Mouse (Mus musculus): ENCODE measurements around the gene Galnt6. TPM values are rescaled to one million over a fixed set of nuclear protein-coding genes. Genes with fewer than 3 reads are reported as not detected.

Galnt6 gene
- polyA plus RNA-seq, 1 experiment from 2014 or later, result 0.37 TPM

- Histone ChIP-seq H3K27ac (no peak overlapping the region), H3K4me2 (replicated peaks) (no peak overlapping the region), H3K9me3 (no peaks in the 10 kb centered on the region), H3K4me3 (no peak overlapping the region), H3K4me1 (no peaks in the 10 kb centered on the region), H3K27me3 (replicated peaks) (no peaks in the 10 kb centered on the region), H3K36me3 (no peaks in the 10 kb centered on the region), H3K9ac (no peak overlapping the region)
- WGBS, result 78% methylated on average over 9 of the region's 9 CpGs
- ATAC-seq (ENCODE audit: low FRiP score, low read depth), result no peak
Measured at GRCm38 (mm10) chr15:100715399-100715993, 13.7 kb downstream of the Galnt6 start.

GRCm38 (mm10) chr15:100714470-100714869 is 14.7 kb downstream of the Galnt6 start:
- H3K27ac ChIP-seq, result no peak overlapping the region
- H3K4me3 ChIP-seq, result no peak overlapping the region
- H3K9ac ChIP-seq, result no peak overlapping the region
- 90% methylated on average over 8 of the region's 8 CpGs for WGBS
- H3K27me3 ChIP-seq (replicated peaks), result no peaks in the 10 kb centered on the region
- H3K36me3 ChIP-seq, result no peaks in the 10 kb centered on the region
- H3K4me1 ChIP-seq, result no peaks in the 10 kb centered on the region
- no peak overlapping the region for H3K4me2 ChIP-seq (replicated peaks)
- ATAC-seq (ENCODE audit: low FRiP score, low read depth), result no peak
- no peaks in the 10 kb centered on the region for H3K9me3 ChIP-seq

- Histone ChIP-seq H3K36me3 (no peaks in the 10 kb centered on the region), H3K9me3 (no peaks in the 10 kb centered on the region), H3K9ac (no peak overlapping the region), H3K4me1 (no peaks in the 10 kb centered on the region), H3K27me3 (replicated peaks) (no peaks in the 10 kb centered on the region), H3K4me2 (replicated peaks) (no peak overlapping the region), H3K27ac (no peak overlapping the region), H3K4me3 (no peak overlapping the region)
- no peak for ATAC-seq (ENCODE audit: low FRiP score, low read depth)
- WGBS, result 61% methylated on average over 6 of the region's 6 CpGs
Measured at GRCm38 (mm10) chr15:100710838-100711237, 18.3 kb downstream of the Galnt6 start.

GRCm38 (mm10) chr15:100708433-100709078 is 20.6 kb downstream of the Galnt6 start:
- no peak for ATAC-seq (ENCODE audit: low FRiP score, low read depth)
- no peak overlapping the region for H3K4me2 ChIP-seq (replicated peaks)
- 89% methylated on average over 8 of the region's 8 CpGs for WGBS

GRCm38 (mm10) chr15:100706226-100706625 is 22.9 kb downstream of the Galnt6 start:
- Histone ChIP-seq H3K27me3 (replicated peaks) (peaks cover 12% of the 10 kb centered on the region; the same call in 1 of the 2 replicates), H3K4me2 (replicated peaks) (no peak overlapping the region), H3K27ac (no peak overlapping the region), H3K36me3 (no peaks in the 10 kb centered on the region), H3K9ac (no peak overlapping the region), H3K9me3 (no peaks in the 10 kb centered on the region), H3K4me3 (no peak overlapping the region), H3K4me1 (peaks cover 6% of the 10 kb centered on the region; the same call in 1 of the 2 replicates)
- no peak for ATAC-seq (ENCODE audit: low FRiP score, low read depth)
- 68% methylated on average over 8 of the region's 8 CpGs for WGBS

More at GRCm38 (mm10) chr15:100708433-100709078, 20.6 kb downstream of the Galnt6 start:
- Histone ChIP-seq H3K4me3 (no peak overlapping the region), H3K9me3 (no peaks in the 10 kb centered on the region), H3K36me3 (no peaks in the 10 kb centered on the region), H3K27me3 (replicated peaks) (0 out of 2 replicates have a peak, but pooled peaks cover 4% of the 10 kb centered on the region), H3K27ac (no peak overlapping the region), H3K9ac (no peak overlapping the region), H3K4me1 (peaks cover 6% of the 10 kb centered on the region; the same call in 1 of the 2 replicates)

- no peak overlapping the region for H3K4me2 ChIP-seq (replicated peaks)
- no peak overlapping the region for H3K9ac ChIP-seq
- 100% methylated on average over 1 of the region's 1 CpGs for WGBS
- no peak overlapping the region for H3K4me3 ChIP-seq
- H3K4me1 ChIP-seq, result peaks cover 6% of the 10 kb centered on the region; the same call in 1 of the 2 replicates
- peaks cover 12% of the 10 kb centered on the region; the same call in 1 of the 2 replicates for H3K27me3 ChIP-seq (replicated peaks)
- ATAC-seq (ENCODE audit: low FRiP score, low read depth), result no peak
- no peaks in the 10 kb centered on the region for H3K36me3 ChIP-seq
- H3K27ac ChIP-seq, result no peak overlapping the region
- H3K9me3 ChIP-seq, result no peaks in the 10 kb centered on the region
Measured at GRCm38 (mm10) chr15:100705376-100705775, 23.8 kb downstream of the Galnt6 start.

- no peak overlapping the region for H3K4me3 ChIP-seq
- no peaks in the 10 kb centered on the region for H3K9me3 ChIP-seq
- no peaks in the 10 kb centered on the region for H3K36me3 ChIP-seq
- peaks cover 12% of the 10 kb centered on the region; the same call in 1 of the 2 replicates for H3K27me3 ChIP-seq (replicated peaks)
- WGBS, result 9% methylated on average over 17 of the region's 17 CpGs
- peaks cover 6% of the 10 kb centered on the region; the same call in 1 of the 2 replicates for H3K4me1 ChIP-seq
- ATAC-seq (ENCODE audit: low FRiP score, low read depth), result no peak
- H3K9ac ChIP-seq, result no peak overlapping the region
- H3K27ac ChIP-seq, result no peak overlapping the region
- H3K4me2 ChIP-seq (replicated peaks), result peak overlapping the region; percentile 33; the same call in 1 of the 2 replicates
Measured at GRCm38 (mm10) chr15:100703913-100704312, 25.3 kb downstream of the Galnt6 start.

GRCm38 (mm10) chr15:100701856-100702255 is 27.3 kb downstream of the Galnt6 start:
- Histone ChIP-seq H3K4me1 (peaks cover 6% of the 10 kb centered on the region; the same call in 1 of the 2 replicates), H3K4me2 (replicated peaks) (no peak overlapping the region), H3K27ac (no peak overlapping the region), H3K36me3 (no peaks in the 10 kb centered on the region), H3K4me3 (no peak overlapping the region), H3K9me3 (no peaks in the 10 kb centered on the region), H3K27me3 (replicated peaks) (peaks cover 12% of the 10 kb centered on the region; the same call in 1 of the 2 replicates), H3K9ac (no peak overlapping the region)
- ATAC-seq (ENCODE audit: low FRiP score, low read depth), result no peak
- WGBS, result 67% methylated on average over 6 of the region's 6 CpGs

- Histone ChIP-seq H3K9me3 (no peaks in the 10 kb centered on the region), H3K9ac (no peak overlapping the region), H3K4me3 (no peak overlapping the region), H3K27me3 (replicated peaks) (peaks cover 12% of the 10 kb centered on the region; the same call in 1 of the 2 replicates), H3K4me1 (peaks cover 6% of the 10 kb centered on the region; the same call in 1 of the 2 replicates), H3K4me2 (replicated peaks) (no peak overlapping the region), H3K27ac (no peak overlapping the region), H3K36me3 (no peaks in the 10 kb centered on the region)
- ATAC-seq (ENCODE audit: low FRiP score, low read depth), result no peak
- WGBS, result 76% methylated on average over 10 of the region's 10 CpGs
Measured at GRCm38 (mm10) chr15:100701108-100701507, 28.1 kb downstream of the Galnt6 start.

- ATAC-seq (ENCODE audit: low FRiP score, low read depth), result no peak
Measured at GRCm38 (mm10) chr15:100700424-100700823, 28.8 kb downstream of the Galnt6 start.

GRCm38 (mm10) chr15:100699386-100699785 is 29.8 kb downstream of the Galnt6 start:
- WGBS, result 70% methylated on average over 6 of the region's 6 CpGs
- H3K27me3 ChIP-seq (replicated peaks), result peaks cover 12% of the 10 kb centered on the region; the same call in 1 of the 2 replicates
- ATAC-seq (ENCODE audit: low FRiP score, low read depth), result no peak
- H3K36me3 ChIP-seq, result no peaks in the 10 kb centered on the region
- H3K4me3 ChIP-seq, result no peak overlapping the region
- no peak overlapping the region for H3K4me2 ChIP-seq (replicated peaks)
- H3K9me3 ChIP-seq, result no peaks in the 10 kb centered on the region
- H3K27ac ChIP-seq, result no peak overlapping the region
- H3K4me1 ChIP-seq, result peaks cover 6% of the 10 kb centered on the region; the same call in 1 of the 2 replicates
- no peak overlapping the region for H3K9ac ChIP-seq

More at GRCm38 (mm10) chr15:100700424-100700823, 28.8 kb downstream of the Galnt6 start:
- H3K27ac ChIP-seq, result no peak overlapping the region
- no peaks in the 10 kb centered on the region for H3K9me3 ChIP-seq
- H3K9ac ChIP-seq, result no peak overlapping the region
- H3K27me3 ChIP-seq (replicated peaks), result peaks cover 12% of the 10 kb centered on the region; the same call in 1 of the 2 replicates
- H3K4me1 ChIP-seq, result peaks cover 6% of the 10 kb centered on the region; the same call in 1 of the 2 replicates
- no peak overlapping the region for H3K4me3 ChIP-seq
- no peak overlapping the region for H3K4me2 ChIP-seq (replicated peaks)
- 86% methylated on average over 5 of the region's 5 CpGs for WGBS
- no peaks in the 10 kb centered on the region for H3K36me3 ChIP-seq

- no peaks in the 10 kb centered on the region for H3K4me1 ChIP-seq
- 83% methylated on average over 10 of the region's 10 CpGs for WGBS
- H3K4me3 ChIP-seq, result no peak overlapping the region
- no peak overlapping the region for H3K9ac ChIP-seq
- no peak overlapping the region for H3K27ac ChIP-seq
- no peaks in the 10 kb centered on the region for H3K9me3 ChIP-seq
- peaks cover 3% of the 10 kb centered on the region; the same call in 1 of the 2 replicates for H3K27me3 ChIP-seq (replicated peaks)
- H3K4me2 ChIP-seq (replicated peaks), result no peak overlapping the region
- ATAC-seq (ENCODE audit: low FRiP score, low read depth), result no peak
- H3K36me3 ChIP-seq, result no peaks in the 10 kb centered on the region
Measured at GRCm38 (mm10) chr15:100698078-100698477, 31.1 kb downstream of the Galnt6 start.
